Mouse (Mus musculus) central nervous system, embryonic 11.5 days (tissue): ENCODE measurements around the gene Pcsk1. TPM values are rescaled to one million over a fixed set of nuclear protein-coding genes. Genes with fewer than 3 reads are reported as not detected.

Experiments
- polyA plus RNA-seq: library from polyadenylated mRNA; depleted of rRNA; stranded (reverse); fragments of >200 nt; gene quantifications from 2 replicates; pipeline ENCODE4 v1.2.3, GENCODE M21; 2012; rRNA removed

Pcsk1 gene
- polyA plus RNA-seq, result 0.31 and 0.45 TPM in 2 replicates

DNA sequence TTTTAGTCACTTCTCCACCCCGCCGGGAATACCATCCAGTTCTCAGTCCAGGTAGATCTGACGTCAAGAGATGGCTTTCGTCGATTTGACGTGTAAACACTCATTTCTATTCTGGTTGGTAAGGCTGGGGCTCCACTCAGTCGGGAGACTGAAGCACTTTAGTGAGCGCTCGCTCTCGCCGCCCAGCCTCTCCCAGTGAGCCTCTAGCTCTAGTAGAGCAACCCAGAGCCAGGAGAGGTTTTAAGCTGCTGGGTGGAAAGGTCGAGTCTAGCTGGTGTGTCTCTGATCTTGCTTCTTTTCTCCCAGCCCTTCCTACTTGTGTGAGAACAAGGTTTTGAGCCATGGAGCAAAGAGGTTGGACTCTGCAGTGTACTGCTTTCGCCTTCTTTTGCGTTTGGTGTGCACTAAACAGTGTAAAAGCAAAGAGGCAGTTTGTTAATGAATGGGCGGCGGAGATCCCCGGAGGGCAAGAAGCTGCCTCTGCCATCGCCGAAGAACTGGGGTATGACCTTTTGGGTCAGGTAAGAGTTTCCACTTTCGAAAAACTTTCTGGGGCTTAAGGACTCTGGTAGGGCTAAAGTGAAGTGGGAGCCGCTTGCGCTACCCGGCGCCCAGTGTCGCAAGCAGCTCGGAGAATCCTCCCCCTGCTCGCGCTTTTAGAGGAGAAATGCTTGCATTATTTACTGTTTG is at the start of gene Pcsk1:
Gene Pcsk1, plus strand, starts transcription at position 106 of the 690 bp plus-strand sequence.

